Mouse (Mus musculus) heart, adult 8-10 months (tissue): ENCODE data around the gene Ptger2. TPM values are rescaled to one million over a fixed set of nuclear protein-coding genes. Genes with fewer than 3 reads are reported as not detected.
A peak's percentile ranks its signal among the peaks of the same experiment; 100 is the strongest.
"Not testable (repeated sequence)": the region's sequence is repeated elsewhere in the genome, so short reads cannot be mapped to it uniquely, and the experiment has no call there.

Source experiments
- DNase-seq: peaks from one replicate; pipeline ENCODE4 v3.0.0; 2022; ENCODE audit warnings: low spot score
- total RNA-seq, 4 experiments: library from RNA; stranded (reverse); gene quantifications; 2 replicates each; pipeline ENCODE4 v1.2.4; 2022

Gene Ptger2
- total RNA-seq, result under 1 TPM; 0.11 to 0.28 (median 0.18) TPM

- not testable (repeated sequence) for DNase-seq
Observed at GRCm38 (mm10) chr14:44987674-44988355, at the start of gene Ptger2. Gene Ptger2 (plus strand): TSS chr14:44988195.

GRCm38 (mm10) chr14:44960746-44961145 is 27.2 kb upstream of the Ptger2 start:
- DNase-seq, result no peak

GRCm38 (mm10) chr14:44977278-44977677 is 10.7 kb upstream of the Ptger2 start:
- peak; percentile 38 for DNase-seq

- DNase-seq, result peak; percentile 18
Observed at GRCm38 (mm10) chr14:44979887-44980286, 8.1 kb upstream of the Ptger2 start.

- DNase-seq, result peak; percentile 49
Observed at GRCm38 (mm10) chr14:44981490-44981889, 6.5 kb upstream of the Ptger2 start.

- DNase-seq, result no peak
Observed at GRCm38 (mm10) chr14:44984106-44984505, 3.9 kb upstream of the Ptger2 start.

GRCm38 (mm10) chr14:44986248-44986647 is 1.7 kb upstream of the Ptger2 start:
- no peak for DNase-seq

GRCm38 (mm10) chr14:44988456-44989016 is 541 bp downstream of the Ptger2 start:
- no peak for DNase-seq

GRCm38 (mm10) chr14:44989017-44989721 is 1.2 kb downstream of the Ptger2 start:
- DNase-seq, result no peak

- DNase-seq, result no peak
Observed at GRCm38 (mm10) chr14:44989751-44990150, 1.8 kb downstream of the Ptger2 start.

GRCm38 (mm10) chr14:44994337-44994736 is 6.3 kb downstream of the Ptger2 start:
- no peak for DNase-seq

GRCm38 (mm10) chr14:45000086-45000769 is 12.2 kb downstream of the Ptger2 start:
- DNase-seq, result no peak

- DNase-seq, result no peak
Observed at GRCm38 (mm10) chr14:45005698-45006283, 17.8 kb downstream of the Ptger2 start.

- no peak for DNase-seq
Observed at GRCm38 (mm10) chr14:45009242-45009641, 21.2 kb downstream of the Ptger2 start.

GRCm38 (mm10) chr14:45011260-45011659 is 23.3 kb downstream of the Ptger2 start:
- DNase-seq, result no peak

- DNase-seq, result no peak
Observed at GRCm38 (mm10) chr14:45011671-45012070, 23.7 kb downstream of the Ptger2 start.

- DNase-seq, result no peak
Observed at GRCm38 (mm10) chr14:45021551-45021950, 33.6 kb downstream of the Ptger2 start.

- no peak for DNase-seq
Observed at GRCm38 (mm10) chr14:45034293-45034692, 46.3 kb downstream of the Ptger2 start.

- DNase-seq, result peak; percentile 12
Observed at GRCm38 (mm10) chr14:45036579-45036978, 48.6 kb downstream of the Ptger2 start.

GRCm38 (mm10) chr14:45038052-45038451 is 50.1 kb downstream of the Ptger2 start:
- DNase-seq, result no peak

- DNase-seq, result no peak
Observed at GRCm38 (mm10) chr14:45040851-45041475, 53.0 kb downstream of the Ptger2 start.
